Mouse (Mus musculus) MEL (cell line): Measurements from ENCODE around the gene Ak3.

Source experiments
- CHD2 ChIP-seq: IDR thresholded peaks from 2 replicates; pipeline ENCODE4 v1.6.1; 2011; ENCODE audit warnings: low read length, improper control_type of control experiment
- ELF1 ChIP-seq: IDR thresholded peaks from 2 replicates; pipeline ENCODE4 v1.6.1; 2014; ENCODE audit warnings: low read depth, mild to moderate bottlenecking, inconsistent platforms, low read length, improper control_type of control experiment, moderate library complexity
- POLR2A ChIP-seq, 2 experiments: IDR thresholded peaks; 2 replicates each; pipeline ENCODE4 v1.6.1; 2011 to 2012; ENCODE audit warnings: low read length in 2 of 2, mild to moderate bottlenecking in 2 of 2, control low read depth in 1 of 2, improper control_type of control experiment in 1 of 2, low read depth in 1 of 2, moderate library complexity in 1 of 2; ENCODE audit not compliant: control insufficient read depth in 1 of 2, insufficient read depth in 1 of 2, poor library complexity in 1 of 2
- USF2 ChIP-seq, 2 experiments: IDR thresholded peaks; 2 replicates each; pipeline ENCODE4 v1.6.1; 2011 to 2012; ENCODE audit warnings: improper control_type of control experiment in 2 of 2, low read length in 2 of 2, borderline replicate concordance in 1 of 2, inconsistent platforms in 1 of 2, low read depth in 1 of 2, mild to moderate bottlenecking in 1 of 2; ENCODE audit not compliant: insufficient read depth in 1 of 2

- TF ChIP-seq USF2 (IDR thresholded peaks at IDR 0.05; ENCODE audit: borderline replicate concordance in 1 of 2, insufficient read depth in 1 of 2, low read depth in 1 of 2, low read length in 2 of 2): no peak
- no peak for TF ChIP-seq POLR2A (IDR thresholded peaks at IDR 0.05; ENCODE audit: control insufficient read depth in 1 of 2, insufficient read depth in 1 of 2, low read depth in 1 of 2, low read length in 2 of 2, poor library complexity in 1 of 2)
- no peak for TF ChIP-seq CHD2
- no peak for TF ChIP-seq ELF1
These were observed 36.3 kb downstream of the Ak3 start for GRCm38 (mm10) chr19:29011355-29011990.
